Mouse (Mus musculus) midbrain, embryonic 14.5 days (tissue): ENCODE results near the gene Sema4a. TPM values are rescaled to one million over a fixed set of nuclear protein-coding genes. Genes with fewer than 3 reads are reported as not detected.

ENCODE experiments used
- ATAC-seq: fragments of 200-750 bp; cut with Nextera tagmentation; 2 replicates; pipeline ENCODE4 v1.8.0; 2017; ENCODE audit warnings: moderate number of reproducible peaks, moderate library complexity; ENCODE audit not compliant: low FRiP score, low TSS enrichment
- DNase-seq: peaks from one replicate; pipeline ENCODE4 v3.0.0-alpha.2; 2015
- H3K27ac ChIP-seq: fragments of 300-500 bp; sonication (generic); replicated peaks from 2 replicates; pipeline ENCODE4 v1.5.1; 2014; ENCODE audit warnings: mild to moderate bottlenecking, low read depth, low read length, moderate library complexity
- H3K27me3 ChIP-seq: fragments of 300-500 bp; sonication (generic); 2 replicates; pipeline ENCODE4 v1.6.1; 2014; ENCODE audit warnings: low read length, control low read depth, mixed read lengths; ENCODE audit not compliant: control insufficient read depth, insufficient read depth
- H3K36me3 ChIP-seq: fragments of 300-500 bp; sonication (generic); 2 replicates; pipeline ENCODE4 v1.6.1; 2014; ENCODE audit warnings: low read length, control low read depth; ENCODE audit not compliant: control insufficient read depth, insufficient read depth
- H3K4me1 ChIP-seq: fragments of 300-500 bp; sonication (generic); 2 replicates; pipeline ENCODE4 v1.6.1; 2014; ENCODE audit warnings: mild to moderate bottlenecking, antibody characterized with exemption, low read length, control low read depth; ENCODE audit not compliant: control insufficient read depth, insufficient read depth
- H3K4me2 ChIP-seq: fragments of 300-500 bp; sonication (generic); 2 replicates; pipeline ENCODE4 v1.6.1; 2014; ENCODE audit warnings: mild to moderate bottlenecking, low read length, moderate library complexity
- H3K4me3 ChIP-seq: fragments of 300-500 bp; sonication (generic); replicated peaks from 2 replicates; pipeline ENCODE4 v1.5.1; 2014; ENCODE audit warnings: low read depth, low read length
- H3K9ac ChIP-seq: fragments of 300-500 bp; sonication (generic); replicated peaks from 2 replicates; pipeline ENCODE4 v1.6.1; 2014; ENCODE audit warnings: mild to moderate bottlenecking, low read length, moderate library complexity
- H3K9me3 ChIP-seq: fragments of 300-500 bp; sonication (generic); 2 replicates; pipeline ENCODE4 v1.6.1; 2016; ENCODE audit warnings: low read length, control low read depth, mixed read lengths; ENCODE audit not compliant: control insufficient read depth
- WGBS: fragments of 180-500 bp; shearing (Covaris S2); extraction: QIAGEN DNeasy Blood & Tissue Kit; methylation state at CpG from one replicate; pipeline ENCODE4 v1.1.7; 2014; 5-methylcytosine and 5-hydroxymethylcytosine counted together
- polyA plus RNA-seq: library from polyadenylated mRNA; unstranded; fragments of >200 nt; fragmentation: Nextera tagmentation; extraction: Ambion mirVana; gene quantifications from 2 replicates; pipeline ENCODE4 v1.2.1, GENCODE M21; 2014

Sema4a gene
- polyA plus RNA-seq, 1 experiment from 2014 or later = 28.8 TPM

DNA sequence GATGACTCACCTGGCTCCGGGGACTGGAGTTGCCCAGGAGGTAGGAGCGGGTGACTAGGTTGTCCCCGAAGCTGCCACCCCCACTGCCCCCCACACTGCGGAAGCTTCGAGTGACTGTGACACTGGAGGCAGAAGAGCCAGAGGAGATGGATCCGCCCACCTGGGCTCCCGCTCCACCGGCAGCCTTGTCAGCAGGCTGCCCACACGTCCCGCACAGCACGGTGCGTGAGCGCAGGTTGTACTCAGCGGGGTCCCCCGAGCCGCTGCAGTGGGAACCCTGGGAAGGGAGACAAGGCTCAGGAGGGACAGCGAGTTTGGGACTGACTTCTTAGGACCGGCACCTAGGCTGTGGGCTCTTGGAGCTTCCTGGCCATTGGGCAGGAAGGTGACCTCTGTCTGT, 21.4 kb upstream of the Sema4a start:
- H3K9me3 ChIP-seq = no peaks in the 10 kb centered on the region

DNA sequence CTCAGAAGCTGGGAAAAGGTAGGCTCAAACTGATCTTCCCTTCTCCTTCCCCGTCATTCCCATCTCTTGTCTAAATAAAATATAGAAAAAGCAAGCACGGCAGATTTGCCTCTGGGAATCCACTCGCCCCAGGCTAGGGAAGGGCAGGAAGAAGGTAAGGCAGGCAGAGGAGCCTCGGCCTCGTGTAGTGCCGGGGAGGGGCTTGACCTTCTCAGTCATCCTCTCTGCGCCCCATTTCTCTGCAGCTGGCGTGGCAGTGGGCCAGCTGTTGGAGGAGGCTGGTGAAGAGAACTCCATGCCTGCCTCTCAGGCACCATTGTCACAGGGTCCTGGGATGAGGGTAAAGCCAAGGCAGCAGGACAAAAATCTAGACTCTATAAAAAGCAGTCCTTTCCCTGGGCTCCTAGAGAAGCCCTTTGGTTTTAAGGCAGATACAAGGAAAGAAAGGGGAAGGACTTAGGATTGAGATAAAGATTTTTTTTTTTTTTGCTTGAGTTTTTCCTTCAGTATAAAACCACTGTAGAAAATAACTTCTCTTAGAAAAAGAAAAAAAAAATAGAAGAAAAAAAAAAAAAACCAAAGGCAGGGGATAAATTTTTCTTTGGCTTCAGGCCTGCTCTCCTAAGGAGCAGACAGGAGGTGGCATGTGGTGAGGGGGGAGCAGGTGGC, 20.5 kb upstream of the Sema4a start:
- peaks cover 38% of the 10 kb centered on the region for H3K27me3 ChIP-seq
- 57% methylated on average over 8 of the region's 8 CpGs for WGBS
- no peak for DNase-seq

More for the DNA sequence above, 21.4 kb upstream of the Sema4a start:
- H3K9ac ChIP-seq = no peak overlapping the region
- ATAC-seq (no peak), DNase-seq (no peak)
- H3K4me3 ChIP-seq = no peak overlapping the region
- 0 out of 2 replicates have a peak, but pooled peaks cover 9% of the 10 kb centered on the region for H3K36me3 ChIP-seq
- no peaks in the 10 kb centered on the region; the same call in 1 of the 2 replicates for H3K4me1 ChIP-seq
- WGBS = 30% methylated on average over 18 of the region's 18 CpGs
- no peak overlapping the region for H3K4me2 ChIP-seq
- H3K27ac ChIP-seq = no peak overlapping the region
- peaks cover 38% of the 10 kb centered on the region for H3K27me3 ChIP-seq

DNA sequence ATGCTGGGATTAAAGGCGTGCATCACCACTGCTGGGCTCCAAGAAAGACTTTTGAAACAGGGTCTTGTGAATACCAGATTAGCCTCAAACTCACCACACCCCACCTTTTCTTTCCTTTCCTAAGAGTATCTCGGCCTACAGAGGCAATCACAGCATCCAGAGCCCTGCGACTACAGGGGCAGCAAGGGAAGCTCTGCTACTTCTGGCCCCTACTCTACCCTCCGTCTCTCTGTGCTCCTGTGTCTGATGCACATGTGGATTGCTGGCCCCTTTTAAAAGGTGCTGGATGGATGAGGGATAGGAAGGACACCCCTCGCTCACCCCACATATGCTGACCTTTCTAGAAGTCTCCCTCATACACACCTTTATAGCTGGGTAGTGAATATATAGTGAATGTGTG, 19.7 kb upstream of the Sema4a start:
- ATAC-seq (no peak), DNase-seq (no peak)
- WGBS = 88% methylated on average over 5 of the region's 5 CpGs

More for the DNA sequence above, 20.5 kb upstream of the Sema4a start:
- Histone ChIP-seq H3K36me3 (0 out of 2 replicates have a peak, but pooled peaks cover 9% of the 10 kb centered on the region), H3K27ac (no peak overlapping the region), H3K9me3 (no peaks in the 10 kb centered on the region), H3K9ac (no peak overlapping the region), H3K4me2 (no peak overlapping the region), H3K4me1 (no peaks in the 10 kb centered on the region; the same call in 1 of the 2 replicates), H3K4me3 (no peak overlapping the region)
- no peak for ATAC-seq

DNA sequence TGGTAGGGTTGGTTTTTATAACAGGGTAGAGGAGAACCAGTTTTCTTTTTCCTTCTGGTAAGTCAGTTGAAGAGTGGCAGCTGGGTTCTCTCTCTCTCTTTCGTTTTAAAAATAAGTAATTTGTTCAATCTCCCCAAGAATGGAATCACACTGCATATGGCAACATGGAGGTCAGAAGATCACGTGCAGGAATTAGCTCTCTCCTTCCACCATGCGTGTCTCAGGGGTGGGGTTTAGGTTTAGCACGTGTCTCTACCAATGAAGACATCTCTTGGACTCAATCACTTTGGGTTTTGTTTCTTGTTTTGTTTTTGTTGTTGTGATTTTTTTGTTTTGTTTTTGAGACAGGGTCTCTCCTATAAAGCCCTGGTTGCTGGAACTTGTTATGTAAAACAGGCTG, 18.8 kb upstream of the Sema4a start:
- WGBS = 86% methylated on average over 4 of the region's 4 CpGs
- Histone ChIP-seq H3K4me3 (no peak overlapping the region), H3K9ac (no peak overlapping the region), H3K27ac (no peak overlapping the region), H3K36me3 (no peaks in the 10 kb centered on the region), H3K4me2 (no peak overlapping the region), H3K9me3 (no peaks in the 10 kb centered on the region), H3K4me1 (no peaks in the 10 kb centered on the region; the same call in 1 of the 2 replicates), H3K27me3 (peaks cover 25% of the 10 kb centered on the region)
- no peak for ATAC-seq
- DNase-seq = no peak

More for the DNA sequence above, 19.7 kb upstream of the Sema4a start:
- peaks cover 32% of the 10 kb centered on the region for H3K27me3 ChIP-seq
- H3K9ac ChIP-seq = no peak overlapping the region
- H3K27ac ChIP-seq = no peak overlapping the region
- H3K4me2 ChIP-seq = no peak overlapping the region
- no peak overlapping the region for H3K4me3 ChIP-seq
- H3K36me3 ChIP-seq = 0 out of 2 replicates have a peak, but pooled peaks cover 1% of the 10 kb centered on the region
- H3K9me3 ChIP-seq = no peaks in the 10 kb centered on the region
- no peaks in the 10 kb centered on the region; the same call in 1 of the 2 replicates for H3K4me1 ChIP-seq

DNA sequence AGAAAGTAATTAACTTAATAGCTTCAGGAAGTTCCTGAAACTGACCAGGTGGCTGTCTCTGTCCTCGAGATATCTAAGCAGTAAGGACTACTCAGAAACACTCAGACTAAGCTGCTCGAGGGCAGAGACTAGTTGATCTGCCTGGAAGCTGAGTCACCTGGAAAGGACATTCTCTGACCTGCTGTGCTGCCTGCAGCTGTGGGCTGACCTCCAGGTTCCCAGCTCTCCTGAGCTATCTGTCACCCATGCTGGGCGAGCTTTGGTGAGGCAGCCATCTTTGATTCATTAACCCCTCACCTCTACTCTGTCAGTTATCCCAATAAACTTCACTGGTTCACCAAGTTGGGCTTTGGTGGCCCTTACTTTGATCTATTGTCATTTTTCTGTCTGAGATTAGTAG, 18.2 kb upstream of the Sema4a start:
- no peaks in the 10 kb centered on the region; the same call in 1 of the 2 replicates for H3K4me1 ChIP-seq
- no peaks in the 10 kb centered on the region for H3K36me3 ChIP-seq
- peaks cover 19% of the 10 kb centered on the region for H3K27me3 ChIP-seq
- DNase-seq = no peak
- no peak overlapping the region for H3K4me3 ChIP-seq
- no peak overlapping the region for H3K4me2 ChIP-seq
- no peaks in the 10 kb centered on the region for H3K9me3 ChIP-seq
- no peak for ATAC-seq
- WGBS = 60% methylated on average over 3 of the region's 3 CpGs
- no peak overlapping the region for H3K9ac ChIP-seq
- H3K27ac ChIP-seq = no peak overlapping the region

DNA sequence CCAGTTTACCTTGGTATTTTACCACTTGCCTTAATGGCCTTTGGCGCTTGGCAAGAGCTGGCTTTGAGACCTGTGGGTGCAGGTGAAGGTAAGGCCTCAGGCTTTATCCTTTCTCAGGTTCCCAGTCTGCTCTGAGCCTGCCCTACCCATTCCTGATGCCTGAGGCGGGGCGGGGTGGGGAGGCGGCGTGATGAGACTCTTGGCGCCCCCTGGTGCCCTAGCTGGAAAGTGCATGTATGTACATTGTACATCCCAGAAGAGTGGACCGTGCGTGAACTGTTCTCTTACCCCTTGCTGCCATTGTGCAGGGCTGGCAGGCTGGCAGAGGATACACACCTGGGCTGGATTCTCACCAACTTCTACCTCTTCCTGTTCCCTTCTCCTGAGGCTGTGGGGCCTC, 16.8 kb upstream of the Sema4a start:
- DNase-seq = peak; percentile 90
- WGBS = 1% methylated on average over 8 of the region's 8 CpGs
- no peak overlapping the region for H3K27ac ChIP-seq
- no peaks in the 10 kb centered on the region for H3K36me3 ChIP-seq
- peaks cover 4% of the 10 kb centered on the region for H3K27me3 ChIP-seq
- H3K4me1 ChIP-seq = peaks cover 4% of the 10 kb centered on the region; the same call in 1 of the 2 replicates
- H3K9me3 ChIP-seq = no peaks in the 10 kb centered on the region
- no peak overlapping the region for H3K4me3 ChIP-seq
- no peak overlapping the region for H3K9ac ChIP-seq
- no peak; the same call in 1 of the 2 replicates for ATAC-seq
- no peak overlapping the region for H3K4me2 ChIP-seq

DNA sequence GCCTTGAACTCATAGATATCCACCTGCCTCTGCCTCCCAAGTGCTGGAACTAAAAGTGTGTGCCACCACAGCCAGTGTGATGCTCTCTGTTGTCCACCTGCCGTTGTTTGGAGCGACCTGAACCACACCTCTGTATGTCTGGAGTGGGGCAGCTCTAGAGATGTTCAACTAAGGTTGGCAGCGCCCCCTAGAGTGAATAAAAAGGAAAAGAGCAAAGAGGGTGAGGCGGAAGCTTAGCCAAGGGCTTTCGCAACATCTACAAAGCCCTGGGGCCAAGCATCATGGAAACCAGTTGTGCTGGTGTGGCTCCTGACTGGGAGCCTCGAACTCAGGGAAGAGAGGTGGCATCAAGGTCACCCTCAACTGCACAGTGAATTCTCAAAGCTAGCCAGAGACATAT, 15.4 kb upstream of the Sema4a start:
- 0 out of 2 replicates have a peak, but pooled peaks cover 4% of the 10 kb centered on the region for H3K4me1 ChIP-seq
- H3K36me3 ChIP-seq = no peaks in the 10 kb centered on the region
- DNase-seq (no peak), ATAC-seq (no peak)
- no peaks in the 10 kb centered on the region for H3K27me3 ChIP-seq
- H3K9ac ChIP-seq = no peak overlapping the region
- no peaks in the 10 kb centered on the region for H3K9me3 ChIP-seq
- H3K4me3 ChIP-seq = no peak overlapping the region
- WGBS = 65% methylated on average over 6 of the region's 6 CpGs
- H3K4me2 ChIP-seq = no peak overlapping the region
- no peak overlapping the region for H3K27ac ChIP-seq

DNA sequence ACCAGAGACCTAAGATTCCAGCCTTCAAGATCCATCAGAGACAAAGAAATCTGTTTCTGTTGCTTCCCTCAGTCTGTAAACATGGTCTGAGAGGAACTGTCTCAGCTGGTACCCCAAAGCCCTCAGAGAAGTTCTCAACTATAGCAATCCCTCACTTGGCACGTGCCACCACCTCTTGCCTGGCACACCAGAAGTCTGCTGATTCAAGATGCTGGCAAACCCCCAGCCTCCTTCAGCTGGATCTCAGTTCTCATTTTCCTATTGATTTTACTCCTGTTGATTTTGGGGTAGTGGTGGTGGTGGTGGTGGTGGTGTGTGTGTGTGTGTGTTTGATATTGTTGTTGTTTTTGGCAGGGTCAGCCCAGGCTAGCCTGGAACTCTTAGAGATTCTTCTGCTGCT, 12.6 kb upstream of the Sema4a start:
- ATAC-seq = no peak
- Histone ChIP-seq H3K4me1 (0 out of 2 replicates have a peak, but pooled peaks cover 4% of the 10 kb centered on the region), H3K27ac (no peak overlapping the region), H3K4me2 (no peak overlapping the region), H3K9ac (no peak overlapping the region), H3K4me3 (no peak overlapping the region), H3K36me3 (no peaks in the 10 kb centered on the region), H3K27me3 (no peaks in the 10 kb centered on the region), H3K9me3 (no peaks in the 10 kb centered on the region)
- DNase-seq = no peak
- WGBS = 83% methylated on average over 1 of the region's 1 CpGs

DNA sequence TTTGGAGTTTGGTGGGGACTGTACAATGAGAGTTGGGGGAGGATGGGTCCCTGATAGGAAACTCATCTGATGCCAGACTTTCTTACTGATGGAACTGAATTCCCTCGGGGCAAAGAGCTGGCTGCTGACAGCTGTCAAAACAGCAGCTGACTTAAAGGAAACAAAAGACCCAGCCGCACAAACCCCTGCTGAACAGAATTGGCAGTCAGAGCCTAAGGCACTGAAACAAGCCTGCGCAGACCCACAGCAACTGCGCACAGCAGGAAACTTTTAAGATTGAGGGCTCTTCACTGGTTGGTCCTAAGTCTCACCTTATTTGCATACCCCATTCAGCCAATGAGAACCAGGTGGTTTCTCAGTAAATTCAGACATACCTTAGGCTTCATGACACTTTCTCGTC, 12.0 kb upstream of the Sema4a start:
- Histone ChIP-seq H3K27ac (no peak overlapping the region), H3K9me3 (no peaks in the 10 kb centered on the region), H3K4me2 (no peak overlapping the region), H3K27me3 (no peaks in the 10 kb centered on the region), H3K36me3 (no peaks in the 10 kb centered on the region), H3K4me3 (no peak overlapping the region), H3K9ac (no peak overlapping the region), H3K4me1 (0 out of 2 replicates have a peak, but pooled peaks cover 4% of the 10 kb centered on the region)
- ATAC-seq (no peak), DNase-seq (peak; percentile 73)
- 21% methylated on average over 5 of the region's 5 CpGs for WGBS
